Mouse (Mus musculus) intestine, embryonic 16.5 days (tissue): ENCODE measurements at regions not wholly inside any gene's neighbourhood (a gene's known extent, or its start where the extent isn't known, plus 50 kb on each side); places are given as distances from the start of the nearest gene placed in this dataset.
A peak's percentile ranks its signal among the peaks of the same experiment; 100 is the strongest.

Experiments used
- ATAC-seq: fragments of 200-750 bp; cut with Nextera tagmentation; 2 replicates; pipeline ENCODE4 v1.8.0; 2017; ENCODE audit warnings: moderate TSS enrichment, moderate library complexity
- H3K27ac ChIP-seq: fragments of 300-500 bp; sonication (generic); 2 replicates; pipeline ENCODE4 v1.5.1; 2014; ENCODE audit warnings: mild to moderate bottlenecking, low read length
- H3K27me3 ChIP-seq: fragments of 300-500 bp; sonication (generic); replicated peaks from 2 replicates; pipeline ENCODE4 v1.6.1; 2014; ENCODE audit warnings: low read length, control low read depth, mixed read lengths; ENCODE audit not compliant: control insufficient read depth, insufficient read depth
- H3K36me3 ChIP-seq: fragments of 300-500 bp; sonication (generic); 2 replicates; pipeline ENCODE4 v1.6.1; 2014; ENCODE audit warnings: low read length, control low read depth; ENCODE audit not compliant: control insufficient read depth, insufficient read depth
- H3K4me1 ChIP-seq: fragments of 300-500 bp; sonication (generic); 2 replicates; pipeline ENCODE4 v1.6.1; 2014; ENCODE audit warnings: low read length, control low read depth, mixed read lengths; ENCODE audit not compliant: control insufficient read depth, insufficient read depth
- H3K4me2 ChIP-seq: fragments of 300-500 bp; sonication (generic); 2 replicates; pipeline ENCODE4 v1.6.1; 2014; ENCODE audit warnings: low read depth, low read length, control low read depth
- H3K4me3 ChIP-seq: fragments of 300-500 bp; sonication (generic); 2 replicates; pipeline ENCODE4 v1.5.1; 2014; ENCODE audit warnings: mild to moderate bottlenecking, low read length
- H3K9ac ChIP-seq: fragments of 300-500 bp; sonication (generic); 2 replicates; pipeline ENCODE4 v1.6.1; 2014; ENCODE audit warnings: low read depth, low read length
- H3K9me3 ChIP-seq: fragments of 300-500 bp; sonication (generic); 2 replicates; pipeline ENCODE4 v1.6.1; 2016; ENCODE audit warnings: low read length, control low read depth; ENCODE audit not compliant: control insufficient read depth
- WGBS: fragments of 180-500 bp; shearing (Covaris S2); extraction: QIAGEN DNeasy Blood & Tissue Kit; methylation state at CpG from one replicate; pipeline ENCODE4 v1.1.7; 2014; 5-methylcytosine and 5-hydroxymethylcytosine counted together

DNA sequence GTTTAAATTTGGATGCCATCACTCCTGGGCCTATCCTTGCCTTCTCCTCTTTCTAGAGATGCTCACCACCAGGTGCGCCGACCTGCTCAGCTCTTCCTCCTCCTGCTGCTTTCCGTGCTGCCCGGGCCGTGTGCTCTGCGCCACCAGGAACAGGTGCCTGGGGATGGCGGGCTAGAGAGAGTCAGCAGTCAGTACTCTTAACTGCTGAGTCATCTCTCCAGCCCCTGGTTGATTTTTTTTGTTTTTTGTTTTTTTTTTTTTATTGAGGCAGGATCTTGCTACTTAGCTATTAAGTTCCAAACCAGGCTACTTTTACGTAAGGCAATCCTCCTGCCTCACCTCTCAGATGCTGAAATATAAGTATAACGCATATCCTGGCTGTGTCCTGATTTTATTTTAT is 59.8 kb upstream of the Larp1 start:
- H3K36me3 ChIP-seq, result no peaks in the 10 kb centered on the region
- H3K4me1 ChIP-seq, result no peaks in the 10 kb centered on the region
- H3K9me3 ChIP-seq, result no peaks in the 10 kb centered on the region
- no peak overlapping the region for H3K4me2 ChIP-seq
- no peak overlapping the region for H3K9ac ChIP-seq
- H3K27ac ChIP-seq, result no peak overlapping the region
- 70% methylated on average over 9 of the region's 9 CpGs for WGBS
- ATAC-seq, result no peak
- no peaks in the 10 kb centered on the region for H3K27me3 ChIP-seq
- no peak overlapping the region for H3K4me3 ChIP-seq

DNA sequence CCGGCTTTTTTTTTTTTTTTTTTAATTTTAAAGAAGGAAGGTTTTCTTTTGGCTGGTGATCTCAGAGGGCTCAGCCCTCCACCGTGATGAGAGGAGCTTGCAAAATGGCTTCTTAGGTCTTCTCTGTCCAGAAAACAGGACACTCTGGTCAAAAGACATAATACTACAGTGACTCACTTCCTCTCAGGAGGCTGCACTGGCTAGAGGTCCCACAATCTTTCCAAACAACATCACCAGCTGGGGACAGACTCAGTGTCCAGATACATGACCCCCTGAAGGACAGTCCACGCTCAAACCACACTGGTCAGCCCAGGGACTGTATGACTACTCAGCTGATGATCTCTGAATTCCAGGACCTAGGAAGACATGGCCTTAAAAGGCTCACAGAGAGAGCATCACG is 61.5 kb upstream of the Larp1 start:
- WGBS, result 90% methylated on average over 4 of the region's 4 CpGs
- no peaks in the 10 kb centered on the region for H3K4me1 ChIP-seq
- H3K36me3 ChIP-seq, result no peaks in the 10 kb centered on the region
- no peaks in the 10 kb centered on the region for H3K27me3 ChIP-seq
- no peak overlapping the region for H3K9ac ChIP-seq
- H3K9me3 ChIP-seq, result no peaks in the 10 kb centered on the region
- H3K4me3 ChIP-seq, result no peak overlapping the region
- no peak overlapping the region for H3K27ac ChIP-seq
- H3K4me2 ChIP-seq, result no peak overlapping the region
- no peak for ATAC-seq

DNA sequence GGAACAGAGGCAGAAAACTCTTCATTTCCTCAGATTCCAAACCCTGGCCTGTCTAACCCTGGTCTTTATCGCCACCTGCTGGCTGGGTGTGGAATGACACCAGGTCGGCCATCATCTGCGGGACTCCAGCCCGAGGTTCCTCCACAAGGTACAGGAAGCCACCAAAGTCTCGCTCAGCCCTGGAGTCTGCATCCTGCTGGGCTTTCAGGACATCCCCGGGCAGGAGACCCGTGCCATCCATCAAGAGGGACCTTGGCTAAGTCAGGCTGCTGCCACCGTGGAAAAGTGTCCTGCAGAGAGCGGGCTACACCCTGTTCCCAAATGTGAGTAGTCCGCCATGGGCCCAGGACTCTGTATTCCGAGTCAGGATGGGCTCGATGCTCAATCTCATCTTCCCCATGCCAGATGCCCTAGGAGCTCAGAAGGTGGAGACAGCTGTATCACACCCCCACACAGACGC is 74.4 kb upstream of the Larp1 start:
- Histone ChIP-seq H3K27ac (no peak overlapping the region), H3K4me2 (peak overlapping the region; percentile 44), H3K4me1 (peaks cover 16% of the 10 kb centered on the region), H3K27me3 (no peaks in the 10 kb centered on the region), H3K9ac (peak overlapping the region; percentile 46), H3K9me3 (no peaks in the 10 kb centered on the region), H3K4me3 (peak overlapping the region; percentile 21), H3K36me3 (no peaks in the 10 kb centered on the region)
- ATAC-seq, result peak; percentile 45
- WGBS, result 15% methylated on average over 13 of the region's 13 CpGs

DNA sequence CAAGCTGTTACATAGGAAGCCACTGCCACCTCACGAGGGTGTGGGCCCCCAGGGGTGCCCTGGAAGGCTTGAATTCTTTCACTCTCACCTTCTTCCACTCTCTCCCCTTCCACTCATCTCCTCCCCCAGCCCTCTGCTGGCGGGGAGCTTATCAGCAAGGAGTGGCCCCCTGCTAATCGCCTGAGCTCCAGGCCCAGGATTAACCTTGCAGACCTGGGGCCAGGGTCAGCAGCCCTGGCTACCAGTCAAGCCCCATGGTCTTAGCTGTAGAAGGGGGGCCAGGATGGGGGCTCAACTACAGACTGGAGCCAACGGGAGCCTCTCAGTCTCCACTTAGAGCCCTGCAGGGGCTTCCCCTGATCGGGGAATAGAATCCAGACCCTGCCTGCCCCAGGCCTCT is 75.8 kb upstream of the Larp1 start:
- ATAC-seq, result no peak
- Histone ChIP-seq H3K27me3 (no peaks in the 10 kb centered on the region), H3K27ac (no peak overlapping the region), H3K9ac (no peak overlapping the region; the same call in 1 of the 2 replicates), H3K4me3 (no peak overlapping the region), H3K9me3 (no peaks in the 10 kb centered on the region), H3K36me3 (no peaks in the 10 kb centered on the region), H3K4me1 (peaks cover 17% of the 10 kb centered on the region), H3K4me2 (no peak overlapping the region)
- WGBS, result 14% methylated on average over 5 of the region's 5 CpGs

DNA sequence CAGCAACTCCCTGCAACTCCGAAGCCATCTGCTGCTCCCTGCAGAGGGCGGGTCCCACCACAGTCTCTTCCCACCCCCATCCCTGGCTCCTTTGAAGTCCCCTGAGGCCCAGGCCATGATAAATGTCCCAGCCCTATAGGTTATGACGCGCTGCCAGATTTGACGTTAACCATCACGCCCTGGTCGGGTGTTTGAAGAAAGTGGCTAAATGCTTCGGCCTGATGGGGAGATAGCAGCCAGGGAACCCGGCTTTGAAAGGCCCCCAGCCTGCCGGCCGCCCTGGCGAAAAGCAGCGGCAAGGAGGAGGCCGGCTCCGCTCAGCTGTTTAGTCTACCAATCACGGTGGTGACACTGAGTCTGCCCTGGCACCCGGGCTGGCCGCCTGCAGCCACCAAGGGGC is 79.4 kb upstream of the Larp1 start:
- WGBS, result 3% methylated on average over 18 of the region's 18 CpGs
- peak overlapping the region; percentile 16; the same call in 1 of the 2 replicates for H3K9ac ChIP-seq

DNA sequence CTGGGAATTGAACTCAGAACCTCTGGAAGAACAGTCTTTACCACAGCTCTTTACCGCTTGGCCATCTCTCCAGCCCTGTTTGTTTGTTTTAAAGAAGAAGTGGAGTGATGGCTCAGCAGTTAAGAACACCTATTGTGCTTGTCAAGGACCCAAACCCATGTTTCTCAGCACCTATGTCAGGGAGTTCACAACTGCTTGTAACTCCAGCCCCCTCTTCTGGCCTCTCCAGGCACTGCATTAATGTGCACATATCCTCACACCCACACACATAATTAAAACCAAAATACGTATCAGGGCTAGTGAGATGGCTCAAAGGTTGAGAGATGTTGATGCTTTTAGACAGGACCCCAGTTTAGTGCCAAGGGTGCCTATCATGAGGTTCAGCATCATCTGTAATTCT is 87.6 kb upstream of the Hand1 start:
- no peak overlapping the region for H3K4me2 ChIP-seq

More for the DNA sequence above, 79.4 kb upstream of the Larp1 start:
- H3K36me3 ChIP-seq, result no peaks in the 10 kb centered on the region
- no peak overlapping the region for H3K27ac ChIP-seq
- no peaks in the 10 kb centered on the region for H3K9me3 ChIP-seq
- H3K4me3 ChIP-seq, result no peak overlapping the region
- peak overlapping the region; percentile 14; the same call in 1 of the 2 replicates for H3K4me2 ChIP-seq
- peaks cover 14% of the 10 kb centered on the region for H3K4me1 ChIP-seq
- no peaks in the 10 kb centered on the region for H3K27me3 ChIP-seq
- peak; percentile 75 for ATAC-seq

DNA sequence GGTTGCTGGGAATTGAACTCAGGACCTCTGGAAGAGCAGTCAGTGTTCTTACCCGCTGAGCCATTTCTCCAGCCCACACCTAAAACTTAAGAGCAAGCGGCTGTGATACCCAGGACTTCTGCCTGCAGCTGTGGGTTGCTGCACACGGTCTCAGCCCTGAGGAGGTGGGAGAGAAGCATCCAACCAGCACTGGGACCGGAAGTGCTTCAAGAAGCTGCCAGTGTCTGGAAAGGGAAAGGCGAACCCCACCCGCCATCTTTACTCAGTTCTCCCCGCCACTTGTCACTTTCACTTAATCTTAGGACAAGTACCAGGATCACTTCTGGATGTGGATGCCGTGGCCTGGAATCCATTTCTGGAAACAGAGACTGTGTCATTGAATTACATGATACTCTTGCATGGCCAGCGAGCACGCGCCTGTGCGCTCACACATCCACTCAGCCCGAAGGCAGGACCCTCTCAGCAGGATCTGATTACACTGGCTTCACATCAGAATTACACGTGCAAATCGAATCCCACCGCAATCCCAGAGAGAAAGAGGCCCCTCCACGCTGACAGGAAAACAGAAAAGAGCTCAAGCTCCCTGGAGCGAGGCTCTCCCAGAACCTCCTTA is 85.9 kb upstream of the Hand1 start:
- Histone ChIP-seq H3K36me3 (no peaks in the 10 kb centered on the region), H3K27me3 (no peaks in the 10 kb centered on the region), H3K27ac (no peak overlapping the region), H3K9ac (no peak overlapping the region), H3K9me3 (no peaks in the 10 kb centered on the region), H3K4me3 (no peak overlapping the region), H3K4me2 (no peak overlapping the region), H3K4me1 (peaks cover 3% of the 10 kb centered on the region; the same call in 1 of the 2 replicates)
- no peak for ATAC-seq
- 85% methylated on average over 18 of the region's 18 CpGs for WGBS

More for the DNA sequence above, 87.6 kb upstream of the Hand1 start:
- H3K4me1 ChIP-seq, result peaks cover 3% of the 10 kb centered on the region; the same call in 1 of the 2 replicates
- no peak for ATAC-seq
- no peak overlapping the region for H3K4me3 ChIP-seq
- H3K36me3 ChIP-seq, result no peaks in the 10 kb centered on the region
- no peaks in the 10 kb centered on the region for H3K9me3 ChIP-seq
- no peak overlapping the region for H3K27ac ChIP-seq
- no peaks in the 10 kb centered on the region for H3K27me3 ChIP-seq
- 90% methylated on average over 2 of the region's 2 CpGs for WGBS
- no peak overlapping the region for H3K9ac ChIP-seq

DNA sequence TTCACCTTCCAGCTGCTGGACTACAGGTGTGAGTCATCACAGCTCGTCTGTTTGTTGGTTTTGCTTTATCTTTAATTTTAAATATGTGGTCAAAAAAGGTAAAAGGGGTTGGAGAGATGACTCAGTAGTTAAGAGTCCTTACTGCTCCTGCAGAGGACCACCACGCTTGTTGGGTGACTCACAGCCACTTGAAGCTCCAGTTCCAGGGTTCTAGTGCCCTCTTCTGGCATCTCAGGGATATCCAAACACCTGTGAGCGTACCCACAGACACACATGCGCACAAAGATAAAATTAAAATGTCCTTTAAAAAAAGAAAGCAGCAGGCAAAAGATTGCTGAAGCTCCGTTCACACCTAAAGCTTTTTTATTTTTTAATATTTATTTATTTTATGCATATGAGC is 85.4 kb upstream of the Hand1 start:
- Histone ChIP-seq H3K36me3 (no peaks in the 10 kb centered on the region), H3K27me3 (no peaks in the 10 kb centered on the region), H3K9me3 (no peaks in the 10 kb centered on the region), H3K4me1 (peaks cover 4% of the 10 kb centered on the region; the same call in 1 of the 2 replicates), H3K27ac (no peak overlapping the region), H3K4me2 (no peak overlapping the region), H3K9ac (no peak overlapping the region), H3K4me3 (no peak overlapping the region)
- 75% methylated on average over 5 of the region's 5 CpGs for WGBS
- no peak for ATAC-seq

DNA sequence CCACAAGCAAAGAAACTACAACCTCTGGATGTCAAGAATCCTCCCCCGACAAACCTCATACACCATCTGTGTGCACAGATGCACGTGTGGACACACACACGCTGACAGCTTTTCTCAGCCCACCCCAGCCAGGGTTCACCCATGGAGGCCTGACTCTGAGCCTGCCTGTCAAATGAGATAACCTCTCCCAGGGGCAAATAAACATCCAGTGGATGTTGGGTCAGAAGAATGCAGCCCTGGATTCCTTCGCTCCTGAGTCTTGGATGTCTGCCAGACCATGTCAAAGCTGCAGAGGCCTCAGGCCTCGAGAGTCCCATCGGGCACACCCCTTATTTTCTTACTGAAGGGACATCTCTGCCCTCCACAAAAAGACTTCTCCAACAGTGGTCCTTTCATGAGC is 83.4 kb upstream of the Hand1 start:
- Histone ChIP-seq H3K36me3 (no peaks in the 10 kb centered on the region), H3K27me3 (no peaks in the 10 kb centered on the region), H3K9ac (no peak overlapping the region), H3K4me3 (no peak overlapping the region), H3K9me3 (no peaks in the 10 kb centered on the region), H3K27ac (no peak overlapping the region), H3K4me1 (peaks cover 6% of the 10 kb centered on the region; the same call in 1 of the 2 replicates), H3K4me2 (no peak overlapping the region)
- 14% methylated on average over 6 of the region's 6 CpGs for WGBS
- no peak for ATAC-seq
